Mouse (Mus musculus) bone marrow macrophage, adult 2 months (primary cell): Measurements from ENCODE around the gene Adam3. TPM values are rescaled to one million over a fixed set of nuclear protein-coding genes. Genes with fewer than 3 reads are reported as not detected.
A peak's percentile ranks its signal among the peaks of the same experiment; 100 is the strongest.

Source experiments
- H3K27ac ChIP-seq: 2 replicates; pipeline ENCODE4 v1.5.1; 2012; ENCODE audit warnings: low read depth, low read length; ENCODE audit not compliant: insufficient read depth
- H3K4me1 ChIP-seq: 2 replicates; pipeline ENCODE4 v1.6.1; 2012; ENCODE audit warnings: low read length; ENCODE audit not compliant: control insufficient read depth, insufficient read depth
- H3K4me3 ChIP-seq: 2 replicates; pipeline ENCODE4 v1.5.1; 2012; ENCODE audit warnings: mild to moderate bottlenecking, low read length, moderate library complexity; ENCODE audit not compliant: insufficient read depth
- CTCF ChIP-seq: IDR thresholded peaks from 2 replicates; pipeline ENCODE4 v1.5.1; 2012; ENCODE audit warnings: low read depth, mild to moderate bottlenecking, low read length, moderate library complexity
- POLR2A ChIP-seq: IDR thresholded peaks from 2 replicates; pipeline ENCODE4 v1.6.1; 2012; ENCODE audit warnings: mild to moderate bottlenecking, low read depth, low read length, borderline replicate concordance
- polyA plus RNA-seq: library from polyadenylated mRNA; stranded (reverse); fragments of >200 nt; gene quantifications from 2 replicates; pipeline ENCODE4 v1.2.4, GENCODE M21; 2012; ENCODE audit not compliant: missing spikeins, insufficient read depth, insufficient read length

Gene Adam3
- polyA plus RNA-seq = not detected in 2 replicates

DNA sequence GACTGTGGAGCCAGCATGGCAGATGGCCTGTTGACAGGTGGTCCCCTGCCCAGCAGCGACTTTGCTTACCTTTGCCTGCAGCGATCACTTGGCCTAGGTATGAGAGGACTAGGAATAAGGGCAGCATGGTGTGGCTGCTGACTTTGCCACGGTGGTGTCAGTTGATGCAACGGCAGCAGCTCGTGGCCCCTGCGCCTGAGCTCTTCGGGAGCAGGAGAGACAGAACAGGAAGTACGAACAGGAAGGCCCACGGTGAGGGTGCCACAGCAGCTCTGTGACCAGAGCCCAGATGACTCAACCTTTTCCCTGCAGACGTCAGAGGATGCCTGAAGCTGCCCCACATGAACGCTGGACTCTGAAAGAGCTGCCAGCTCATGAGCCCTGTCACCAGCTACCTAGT, at the start of gene Adam3:
Adam3 (minus strand) TSS at position 223 of the 400 bp plus-strand sequence.
- H3K4me1 ChIP-seq = peaks cover 14% of the 10 kb centered on the region
- peak within 1 kb of the TSS; percentile 2 for H3K4me3 ChIP-seq
- TF ChIP-seq CTCF = no peak
- TF ChIP-seq POLR2A = no peak
- no peak within 1 kb of the TSS for H3K27ac ChIP-seq

DNA sequence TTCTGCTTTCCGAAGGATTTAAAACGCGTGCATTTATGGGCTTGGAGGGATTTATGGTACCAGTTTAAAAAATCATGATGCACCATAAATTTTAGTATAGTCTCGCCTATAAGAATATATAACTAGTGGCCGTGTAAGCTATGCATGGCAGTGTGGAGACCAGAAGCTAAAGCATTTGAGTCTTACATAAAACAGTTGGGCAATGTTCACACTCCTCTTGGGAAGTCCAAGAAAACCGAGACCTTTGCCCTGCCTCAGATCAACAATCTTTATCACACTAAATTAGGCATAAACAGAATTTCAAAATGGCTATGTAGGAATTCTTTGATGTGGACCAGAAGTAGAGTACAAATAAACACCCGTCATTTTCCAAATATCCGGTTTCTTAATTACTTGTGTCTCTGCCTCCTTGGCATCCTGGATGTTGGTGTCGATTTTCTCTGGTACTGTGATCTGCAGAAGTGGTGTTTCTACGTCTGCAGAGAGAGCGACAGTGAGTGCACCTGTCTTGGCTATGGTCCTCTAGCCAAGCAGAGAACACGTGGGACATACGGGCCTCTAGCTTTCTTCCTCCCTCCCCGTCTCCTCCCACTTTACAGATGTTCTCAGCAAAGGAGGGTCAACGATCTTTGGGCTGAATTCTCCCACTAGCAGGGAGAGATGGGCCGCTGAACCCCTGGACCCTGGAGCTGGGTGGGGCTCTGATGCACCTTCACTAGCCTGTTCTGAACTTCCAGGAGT, 596 bp downstream of the Adam3 start:
- H3K4me3 ChIP-seq = peak overlapping the region; percentile 2
- H3K27ac ChIP-seq = no peak overlapping the region
- TF ChIP-seq POLR2A = no peak
- no peak for TF ChIP-seq CTCF
- peaks cover 11% of the 10 kb centered on the region for H3K4me1 ChIP-seq

Other genes starting within 250 kb of the Adam3 start
- not detected in 2 replicates for gene Adam5, start 98.5 kb upstream of the Adam3 start, polyA plus RNA-seq